Comparison of ENCODE assay signal across 21 mouse cellular contexts in genomic region chr1:182822729-182823128, GRCm38 (mm10). TPM values are rescaled to one million over a fixed set of nuclear protein-coding genes. Genes with fewer than 3 reads are reported as not detected.
"Had no signal": no experiment of that assay in that cellular context is flagged by ENCODE, and none has a peak within 500 bp of the region (broad histone marks: within the 10 kb centered on the region; RNA-seq: fewer than 3 reads in every experiment).

No protein-coding gene starts in this region.

- DNase-seq: kidney, adult 11 months; kidney, adult 8-10 months; kidney, postnatal 10 days; kidney, postnatal 36 days; liver, postnatal 0 days; lung, embryonic 14.5 days; right cerebral cortex, postnatal 25 days; spleen, adult 18-20 months; thymus, postnatal 25 days had no signal

- H3K27ac ChIP-seq: intestine, embryonic 15.5 days; kidney, embryonic 15.5 days; limb, embryonic 12.5 days; limb, embryonic 15.5 days; liver, embryonic 14.5 days; macrophage; stomach, embryonic 15.5 days had no signal

- H3K4me3 ChIP-seq: intestine, embryonic 15.5 days; kidney, embryonic 15.5 days; limb, embryonic 12.5 days; limb, embryonic 15.5 days; midbrain, embryonic 13.5 days; stomach, embryonic 15.5 days had no signal

- H3K36me3 ChIP-seq: intestine, embryonic 15.5 days; kidney, embryonic 15.5 days; limb, embryonic 12.5 days; limb, embryonic 15.5 days; midbrain, embryonic 13.5 days; stomach, embryonic 15.5 days had no signal

- H3K4me2 ChIP-seq: intestine, embryonic 15.5 days; kidney, embryonic 15.5 days; limb, embryonic 12.5 days; limb, embryonic 15.5 days; liver, embryonic 11.5 days; lung, embryonic 14.5 days; midbrain, embryonic 13.5 days; stomach, embryonic 15.5 days had no signal

- H3K27me3 ChIP-seq: intestine, embryonic 15.5 days; kidney, embryonic 15.5 days; limb, embryonic 12.5 days; limb, embryonic 15.5 days; midbrain, embryonic 13.5 days; stomach, embryonic 15.5 days had no signal

- H3K9me3 ChIP-seq: intestine, embryonic 15.5 days; kidney, embryonic 15.5 days; limb, embryonic 12.5 days; limb, embryonic 15.5 days; midbrain, embryonic 13.5 days; stomach, embryonic 15.5 days had no signal

- H3K9ac ChIP-seq: intestine, embryonic 15.5 days; kidney, embryonic 15.5 days; limb, embryonic 12.5 days; limb, embryonic 15.5 days; liver, embryonic 14.5 days; liver, postnatal 0 days; lung, embryonic 14.5 days; midbrain, embryonic 13.5 days; stomach, embryonic 15.5 days had no signal

- ATAC-seq: intestine, embryonic 15.5 days; liver, postnatal 0 days; lung, postnatal 0 days; midbrain, embryonic 13.5 days had no signal

RNA-seq across cellular contexts. Expression of gene Susd4, which starts 59.1 kb away (rescaled TPM):
- total RNA-seq: megakaryocyte, adult 5-6 weeks; neutrophil, adult 5-6 weeks had no signal
- polyA plus RNA-seq: macrophage had no signal
